Mouse (Mus musculus): ENCODE measurements at regions not wholly inside any gene's neighbourhood (a gene's known extent, or its start where the extent isn't known, plus 50 kb on each side); places are given as distances from the start of the nearest gene placed in this dataset.

DNA sequence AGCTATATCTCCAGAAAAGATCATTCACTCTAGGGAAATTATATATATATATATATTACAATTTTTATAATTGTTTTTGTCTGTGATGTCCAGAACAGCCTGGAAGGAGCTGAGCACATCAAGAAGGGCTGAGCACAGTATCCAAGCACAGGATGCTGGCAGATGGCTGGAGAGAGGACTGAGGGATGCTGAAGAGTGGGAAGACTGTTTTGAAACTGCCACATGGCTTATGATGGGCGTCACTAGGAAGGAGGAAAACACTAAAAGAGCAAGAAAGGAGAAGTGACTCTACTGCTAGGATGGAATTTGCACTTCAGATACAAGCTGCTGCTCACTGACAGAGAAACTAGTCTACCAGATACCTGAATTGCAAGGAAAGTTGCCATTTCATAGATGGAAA, 50.4 kb upstream of the Atg10 start:
- no peak for DNase-seq

DNA sequence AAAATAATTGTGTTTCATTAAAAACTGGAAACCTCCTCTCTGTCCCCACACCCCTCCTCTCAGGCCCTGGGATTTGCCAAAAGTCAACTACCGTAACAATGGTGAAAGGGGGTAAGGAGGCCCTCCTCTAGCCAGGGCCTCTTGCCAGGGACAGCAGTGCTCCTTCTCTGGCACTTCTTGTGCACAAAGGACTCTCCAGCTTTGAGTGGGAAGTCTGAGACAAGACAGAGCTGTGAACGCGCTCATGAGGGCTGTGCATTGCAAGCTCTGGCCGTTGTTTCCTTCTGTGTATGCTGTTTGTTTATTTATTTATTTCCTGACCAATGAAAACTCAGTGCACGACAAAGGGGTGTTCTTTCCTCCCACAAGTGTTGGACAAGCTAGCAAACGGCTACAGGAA, 50.8 kb upstream of the Atg10 start:
- peak; percentile 93 for DNase-seq

GRCm38 (mm10) chr13:91279487-91279886, 55.7 kb upstream of the Atg10 start:
- no peak for DNase-seq

DNA sequence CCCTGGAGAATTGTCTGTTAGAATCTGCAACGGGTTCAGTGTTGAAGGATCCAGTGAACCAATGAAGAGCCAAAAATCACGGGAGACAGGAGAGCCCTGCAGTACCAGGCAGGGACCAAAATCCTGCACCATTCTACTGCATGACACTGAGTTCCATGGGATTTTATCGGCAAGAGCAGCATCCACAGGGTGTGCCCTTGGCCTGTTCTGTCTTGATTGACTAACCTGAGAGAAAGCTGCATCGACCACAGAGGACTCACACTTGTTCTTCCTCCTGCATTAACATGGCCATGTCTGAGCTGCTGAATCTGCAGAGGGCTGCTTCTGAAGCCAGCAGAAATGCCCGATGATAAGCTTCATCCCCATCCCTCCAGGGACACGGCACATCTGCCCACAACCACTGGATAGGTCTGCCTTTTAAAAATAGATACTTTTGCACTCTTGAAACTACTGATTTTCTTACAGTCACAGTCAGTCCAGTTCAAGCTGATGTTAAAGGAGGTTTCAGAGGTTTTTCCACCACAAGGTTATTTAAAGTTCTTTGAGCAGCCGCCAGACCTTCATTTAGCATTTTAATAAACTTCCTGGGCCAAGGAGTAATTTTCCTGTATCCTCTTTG, 71.9 kb upstream of the Atg10 start:
- DNase-seq, result no peak

DNA sequence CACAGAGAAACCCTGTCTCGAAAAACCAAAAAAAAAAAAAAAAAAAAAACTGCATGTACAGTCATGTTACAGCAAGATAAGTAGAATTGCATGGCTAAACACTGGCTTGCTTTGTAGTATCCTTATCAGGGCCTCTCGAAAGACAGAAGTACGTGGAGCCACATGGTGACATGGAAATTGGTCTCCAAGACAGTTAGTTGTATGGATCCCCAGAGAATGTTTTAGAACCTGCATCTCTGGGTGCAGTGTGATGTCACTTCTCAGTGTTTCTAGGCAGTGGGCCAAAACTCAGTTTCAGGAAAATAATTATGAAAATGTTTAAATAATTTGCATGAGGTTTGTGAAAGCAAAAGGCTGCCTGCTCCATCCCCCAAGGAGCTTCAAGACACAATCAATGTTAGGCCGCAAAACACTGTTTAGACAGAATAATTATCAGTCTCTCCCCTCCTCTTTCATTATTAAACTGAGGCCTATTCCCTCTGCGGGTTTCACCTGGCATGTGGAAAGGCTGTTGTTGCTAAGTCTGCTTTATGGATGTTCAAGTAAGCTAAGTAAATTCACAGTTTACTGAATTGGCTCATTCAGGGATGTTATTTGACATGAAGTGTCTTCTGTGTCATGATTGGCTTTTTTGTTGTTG, 72.9 kb upstream of the Atg10 start:
- DNase-seq, result no peak

- no peak for DNase-seq
Observed at GRCm38 (mm10) chr13:91301849-91302248, 78.1 kb upstream of the Atg10 start.

- no peak for DNase-seq
Observed at GRCm38 (mm10) chr13:91305697-91306405, 82.1 kb upstream of the Atg10 start.

GRCm38 (mm10) chr13:91306545-91306944, 82.8 kb upstream of the Atg10 start:
- no peak for DNase-seq

DNA sequence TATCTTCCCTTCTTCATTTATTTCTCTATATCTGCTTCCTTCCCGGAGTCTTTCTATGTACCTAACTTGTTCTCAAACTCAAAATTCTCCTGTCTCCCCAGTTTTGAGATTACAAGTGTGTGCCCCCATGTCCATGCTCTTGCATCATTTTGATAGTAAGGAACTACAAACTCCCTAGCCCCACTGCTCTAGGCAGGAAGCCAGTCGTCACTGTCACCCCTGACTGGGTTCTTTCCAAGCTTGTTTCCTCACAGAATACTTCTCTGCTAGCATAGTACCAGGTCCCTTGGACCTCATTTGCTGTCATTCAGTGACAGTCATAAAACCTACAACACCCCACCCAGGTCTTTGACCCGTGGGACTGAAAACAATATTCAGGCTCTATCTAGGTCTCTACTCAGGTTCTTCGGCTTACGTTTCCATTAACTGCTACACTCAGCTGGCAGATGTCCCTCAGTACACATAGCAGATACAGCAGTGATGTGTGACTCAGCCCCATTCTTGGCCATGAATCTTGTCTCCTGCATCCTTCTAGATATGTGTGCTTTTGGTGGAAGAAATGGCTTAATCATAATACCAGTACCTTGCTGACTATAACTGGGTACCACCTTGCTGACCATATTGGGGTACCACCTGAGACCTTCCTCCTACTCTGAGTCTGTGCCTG, 89.3 kb upstream of the Atg10 start:
- no peak for DNase-seq

- DNase-seq, result no peak
Observed at GRCm38 (mm10) chr13:91322331-91322730, 98.6 kb upstream of the Atg10 start.

GRCm38 (mm10) chr13:91326834-91327233, 103.1 kb upstream of the Atg10 start:
- no peak for DNase-seq

GRCm38 (mm10) chr13:91334283-91334682, 110.5 kb upstream of the Atg10 start:
- DNase-seq, result no peak

- DNase-seq, result no peak
Observed at GRCm38 (mm10) chr13:91344139-91344538, 115.9 kb upstream of the Ssbp2 start.

DNA sequence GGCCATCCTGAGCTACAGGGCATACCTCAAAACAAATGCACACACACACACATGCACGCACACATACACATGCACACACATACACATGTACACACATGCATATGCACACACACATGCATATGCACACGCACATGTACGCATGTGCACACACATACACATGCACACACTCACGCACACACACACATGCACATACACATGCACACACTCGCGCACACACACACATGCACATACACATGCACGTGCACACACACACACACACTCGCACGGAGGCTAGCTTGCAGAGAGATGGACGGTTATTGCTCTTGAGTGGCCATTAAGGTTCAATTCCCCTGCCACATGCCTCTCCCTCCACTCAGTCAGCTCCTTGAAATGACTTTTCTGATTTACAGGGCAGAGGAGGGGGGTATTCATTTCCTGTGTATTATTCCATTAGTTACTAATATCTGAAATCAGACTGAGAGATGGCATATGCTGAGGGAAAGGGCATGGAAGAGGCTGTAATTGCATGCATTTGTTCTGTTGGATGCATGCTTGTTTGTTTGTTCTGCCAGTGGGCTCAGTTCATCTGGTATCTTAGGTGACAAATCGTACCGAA, 111.5 kb upstream of the Ssbp2 start:
- no peak for DNase-seq

- DNase-seq, result peak; percentile 95
Observed at GRCm38 (mm10) chr13:91352311-91352710, 107.8 kb upstream of the Ssbp2 start.

- DNase-seq, result no peak
Observed at GRCm38 (mm10) chr13:91356516-91356915, 103.6 kb upstream of the Ssbp2 start.

DNA sequence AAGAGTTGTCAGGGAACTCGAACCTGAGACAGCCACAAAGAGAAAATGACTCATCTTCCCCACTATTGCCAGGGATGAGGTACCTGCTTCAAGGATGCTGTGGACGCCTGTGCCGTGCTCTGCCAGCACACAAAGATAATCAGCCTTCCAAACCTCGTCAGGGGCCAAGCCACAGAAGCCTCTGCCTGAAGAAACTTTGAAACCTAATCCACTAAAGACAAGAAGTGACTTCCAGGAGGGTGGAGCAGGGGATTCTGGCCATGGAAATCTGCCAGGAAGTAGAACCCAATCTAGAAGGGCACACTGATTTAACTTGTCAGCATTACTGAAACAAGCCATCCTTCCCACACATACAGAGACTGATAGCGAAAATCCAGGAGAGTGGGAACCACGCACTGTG, 100.0 kb upstream of the Ssbp2 start:
- peak; percentile 67 for DNase-seq

- DNase-seq, result peak; percentile 98
Observed at GRCm38 (mm10) chr13:91365270-91365952, 94.7 kb upstream of the Ssbp2 start.

GRCm38 (mm10) chr13:91366540-91366939, 93.5 kb upstream of the Ssbp2 start:
- DNase-seq, result peak; percentile 53

DNA sequence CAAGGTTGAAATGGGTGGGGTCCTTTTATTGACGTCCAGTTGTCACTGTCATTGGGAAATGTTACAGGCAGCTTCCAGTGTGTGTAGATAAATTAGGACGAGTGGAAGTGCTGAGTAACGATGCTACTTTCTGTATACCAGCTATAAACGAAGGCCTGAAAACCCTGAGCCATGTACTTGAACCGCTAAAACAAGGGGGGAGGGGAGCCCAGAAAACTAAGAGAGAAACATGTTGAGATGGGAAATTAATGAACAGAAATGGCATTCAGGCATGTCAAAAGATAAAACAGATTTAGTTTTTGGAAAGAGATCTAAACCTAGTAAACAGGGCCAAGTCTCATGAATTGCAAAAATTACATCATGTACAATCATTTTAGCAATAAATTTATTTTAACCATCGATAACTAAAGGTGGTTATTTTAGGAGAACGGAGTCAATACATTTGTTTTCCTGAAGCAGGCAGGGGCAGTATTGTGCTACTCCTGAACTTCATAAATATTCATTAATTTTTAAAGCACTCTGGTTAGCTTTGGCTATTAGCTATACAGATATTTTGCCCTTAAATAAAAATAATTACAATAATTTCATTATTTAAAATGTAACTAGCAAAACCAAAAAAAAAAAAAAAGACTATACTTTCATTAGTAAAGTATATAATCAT, 92.1 kb upstream of the Ssbp2 start:
- DNase-seq, result no peak

- no peak for DNase-seq
Observed at GRCm38 (mm10) chr13:91368664-91369063, 91.4 kb upstream of the Ssbp2 start.

- DNase-seq, result peak; percentile 87
Observed at GRCm38 (mm10) chr13:91370021-91370420, 90.1 kb upstream of the Ssbp2 start.
